Mouse (Mus musculus) midbrain, embryonic 15.5 days (tissue): ENCODE data around the gene Babam1. TPM values are rescaled to one million over a fixed set of nuclear protein-coding genes. Genes with fewer than 3 reads are reported as not detected.

ENCODE experiments used
- ATAC-seq: fragments of 200-750 bp; cut with Nextera tagmentation; replicated peaks from 2 replicates; pipeline ENCODE4 v1.8.0; 2017; ENCODE audit warnings: moderate TSS enrichment
- H3K27ac ChIP-seq: fragments of 300-500 bp; sonication (generic); 2 replicates; pipeline ENCODE4 v1.5.1; 2015; ENCODE audit warnings: mild to moderate bottlenecking, inconsistent platforms
- H3K27me3 ChIP-seq: fragments of 300-500 bp; sonication (generic); replicated peaks from 2 replicates; pipeline ENCODE4 v1.6.1; 2015; ENCODE audit warnings: inconsistent platforms
- H3K36me3 ChIP-seq: fragments of 300-500 bp; sonication (generic); replicated peaks from 2 replicates; pipeline ENCODE4 v1.6.1; 2015; ENCODE audit warnings: inconsistent platforms
- H3K4me1 ChIP-seq: fragments of 300-500 bp; sonication (generic); 2 replicates; pipeline ENCODE4 v1.6.1; 2015; ENCODE audit warnings: inconsistent platforms
- H3K4me2 ChIP-seq: fragments of 300-500 bp; sonication (generic); 2 replicates; pipeline ENCODE4 v1.6.1; 2015; ENCODE audit warnings: inconsistent platforms, mild to moderate bottlenecking, moderate library complexity
- H3K4me3 ChIP-seq: fragments of 300-500 bp; sonication (generic); 2 replicates; pipeline ENCODE4 v1.5.1; 2015; ENCODE audit warnings: mild to moderate bottlenecking, inconsistent platforms
- H3K9ac ChIP-seq: fragments of 300-500 bp; sonication (generic); 2 replicates; pipeline ENCODE4 v1.6.1; 2015; ENCODE audit warnings: mild to moderate bottlenecking, inconsistent platforms
- H3K9me3 ChIP-seq: fragments of 300-500 bp; sonication (generic); 2 replicates; pipeline ENCODE4 v1.6.1; 2016; ENCODE audit warnings: inconsistent platforms
- WGBS: fragments of 180-500 bp; shearing (Covaris S2); methylation state at CpG from one replicate; pipeline ENCODE4 v1.1.7; 2015; ENCODE audit warnings: mixed read lengths; 5-methylcytosine and 5-hydroxymethylcytosine counted together
- polyA plus RNA-seq: library from polyadenylated mRNA; unstranded; fragments of >200 nt; fragmentation: Nextera tagmentation; extraction: Ambion mirVana; gene quantifications from 2 replicates; pipeline ENCODE4 v1.2.1, GENCODE M21; 2015

The Babam1 gene
- polyA plus RNA-seq, 1 experiment from 2014 or later, result 101 TPM

- H3K27me3 ChIP-seq, result no peaks in the 10 kb centered on the region
- no peak overlapping the region for H3K27ac ChIP-seq
- no peaks in the 10 kb centered on the region for H3K36me3 ChIP-seq
- 33% methylated on average over 3 of the region's 3 CpGs for WGBS
- H3K9ac ChIP-seq, result no peak overlapping the region
- peaks cover 33% of the 10 kb centered on the region for H3K4me1 ChIP-seq
- ATAC-seq, result no peak
- no peaks in the 10 kb centered on the region for H3K9me3 ChIP-seq
- H3K4me3 ChIP-seq, result no peak overlapping the region
- no peak overlapping the region for H3K4me2 ChIP-seq
These were observed 12.8 kb upstream of the Babam1 start for GRCm38 (mm10) chr8:71383860-71384259.

DNA sequence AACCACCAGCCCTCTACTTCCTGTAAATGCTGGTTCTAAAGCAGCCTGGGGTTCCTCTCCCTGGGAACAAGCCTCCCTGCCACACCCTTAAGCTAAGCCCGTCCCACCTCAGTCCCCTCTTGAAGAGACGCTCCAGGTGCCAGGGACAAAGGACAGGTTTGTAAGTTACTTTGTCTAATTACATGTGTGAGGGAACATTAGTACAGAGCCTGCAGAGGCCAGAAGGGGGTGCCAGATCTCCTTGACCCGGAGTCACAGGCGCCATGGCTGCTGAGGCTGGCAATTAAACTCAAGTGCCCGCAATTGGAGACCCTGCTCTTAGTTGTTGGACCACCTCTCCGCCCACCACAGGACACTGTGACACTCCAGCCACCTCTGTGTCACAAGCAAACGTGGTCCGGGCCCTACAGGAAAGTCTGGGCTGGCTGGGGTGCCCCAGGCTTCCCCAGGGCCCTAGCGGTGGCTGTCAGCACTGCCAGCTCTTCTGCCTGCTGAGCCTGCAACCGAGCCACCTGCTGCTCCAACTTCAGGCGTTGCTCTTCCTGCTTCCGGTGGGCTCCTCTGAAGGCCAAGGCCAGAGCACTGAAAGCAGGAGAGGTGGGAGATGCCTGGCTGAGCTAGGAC, 11.3 kb upstream of the Babam1 start:
- no peak for ATAC-seq
- Histone ChIP-seq H3K36me3 (no peaks in the 10 kb centered on the region), H3K4me2 (no peak overlapping the region), H3K4me1 (peaks cover 19% of the 10 kb centered on the region), H3K9ac (no peak overlapping the region), H3K4me3 (no peak overlapping the region), H3K27me3 (no peaks in the 10 kb centered on the region), H3K27ac (no peak overlapping the region), H3K9me3 (no peaks in the 10 kb centered on the region)
- WGBS, result 73% methylated on average over 12 of the region's 12 CpGs

DNA sequence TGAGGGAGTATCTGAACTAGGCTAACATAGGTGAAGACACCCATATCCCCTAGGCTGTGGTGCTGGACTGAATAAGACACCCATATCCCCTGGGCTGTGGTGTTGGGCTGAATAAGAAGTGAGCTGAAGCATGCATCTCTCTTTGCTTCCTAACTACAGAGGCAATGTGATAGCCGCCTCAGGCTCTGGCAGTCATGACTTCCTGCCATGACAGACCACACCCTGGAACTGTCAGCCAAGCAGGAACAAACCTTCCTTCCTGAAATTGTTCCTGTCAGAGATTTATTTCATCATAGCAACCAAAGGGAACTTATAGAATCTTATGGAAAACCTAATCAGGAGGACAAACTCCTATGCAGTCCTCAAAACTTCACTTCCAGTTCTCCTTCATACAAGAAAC, 8.4 kb upstream of the Babam1 start:
- WGBS, result 80% methylated on average over 1 of the region's 1 CpGs

GRCm38 (mm10) chr8:71391696-71392095, 5.0 kb upstream of the Babam1 start:
- Histone ChIP-seq H3K4me2 (no peak overlapping the region), H3K36me3 (no peaks in the 10 kb centered on the region), H3K27ac (no peak overlapping the region), H3K27me3 (no peaks in the 10 kb centered on the region), H3K4me3 (no peak overlapping the region), H3K9ac (no peak overlapping the region), H3K4me1 (0 out of 2 replicates have a peak, but pooled peaks cover 4% of the 10 kb centered on the region), H3K9me3 (no peaks in the 10 kb centered on the region)
- ATAC-seq, result no peak
- WGBS, result 95% methylated on average over 2 of the region's 2 CpGs

More for the DNA sequence above, 8.4 kb upstream of the Babam1 start:
- H3K9ac ChIP-seq, result no peak overlapping the region
- H3K36me3 ChIP-seq, result no peaks in the 10 kb centered on the region
- H3K4me2 ChIP-seq, result no peak overlapping the region
- no peak overlapping the region for H3K27ac ChIP-seq
- H3K9me3 ChIP-seq, result no peaks in the 10 kb centered on the region
- no peaks in the 10 kb centered on the region for H3K4me1 ChIP-seq
- no peak for ATAC-seq
- H3K4me3 ChIP-seq, result no peak overlapping the region
- H3K27me3 ChIP-seq, result no peaks in the 10 kb centered on the region

- ATAC-seq, result no peak
- H3K9ac ChIP-seq, result no peak overlapping the region
These were observed 4.3 kb upstream of the Babam1 start for GRCm38 (mm10) chr8:71392391-71392790.

DNA sequence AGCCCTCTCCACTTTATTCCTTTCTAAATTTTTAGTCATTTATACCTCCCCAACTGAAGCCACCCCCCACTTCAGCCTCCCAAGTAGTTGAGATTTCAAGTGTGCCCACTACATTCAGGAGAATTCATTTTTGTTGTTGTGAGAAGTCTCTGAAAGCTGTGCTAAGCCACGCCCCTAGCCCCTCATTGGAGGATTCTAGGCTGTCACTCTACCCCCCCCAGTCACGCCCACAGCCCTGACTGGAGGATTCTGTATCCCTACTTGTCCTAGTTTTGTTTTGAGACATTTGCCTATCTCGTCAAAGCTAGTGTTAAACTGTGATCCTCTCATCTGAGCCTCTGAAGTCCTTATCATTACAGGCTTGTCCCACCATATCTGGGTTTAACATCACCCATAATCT, 3.8 kb upstream of the Babam1 start:
- 14% methylated on average over 3 of the region's 3 CpGs for WGBS
- no peak for ATAC-seq
- Histone ChIP-seq H3K4me2 (no peak overlapping the region), H3K4me1 (peaks cover 13% of the 10 kb centered on the region), H3K27me3 (no peaks in the 10 kb centered on the region), H3K4me3 (no peak overlapping the region), H3K9me3 (no peaks in the 10 kb centered on the region), H3K27ac (no peak overlapping the region), H3K36me3 (no peaks in the 10 kb centered on the region), H3K9ac (no peak overlapping the region)

More at GRCm38 (mm10) chr8:71392391-71392790, 4.3 kb upstream of the Babam1 start:
- WGBS, result 75% methylated on average over 5 of the region's 5 CpGs
- Histone ChIP-seq H3K4me1 (peaks cover 8% of the 10 kb centered on the region), H3K9me3 (no peaks in the 10 kb centered on the region), H3K4me2 (no peak overlapping the region), H3K36me3 (no peaks in the 10 kb centered on the region), H3K4me3 (no peak overlapping the region), H3K27ac (no peak overlapping the region), H3K27me3 (no peaks in the 10 kb centered on the region)

GRCm38 (mm10) chr8:71394481-71394880, 2.2 kb upstream of the Babam1 start:
- Histone ChIP-seq H3K9ac (no peak overlapping the region), H3K9me3 (no peaks in the 10 kb centered on the region), H3K4me1 (peaks cover 13% of the 10 kb centered on the region), H3K4me2 (no peak overlapping the region), H3K4me3 (no peak overlapping the region), H3K27me3 (no peaks in the 10 kb centered on the region), H3K27ac (no peak overlapping the region), H3K36me3 (peaks cover 8% of the 10 kb centered on the region; the same call in 1 of the 2 replicates)
- no peak for ATAC-seq
- WGBS, result 76% methylated on average over 7 of the region's 7 CpGs

GRCm38 (mm10) chr8:71395071-71395470, 1.6 kb upstream of the Babam1 start:
- H3K4me2 ChIP-seq, result no peak overlapping the region

GRCm38 (mm10) chr8:71395629-71396028, 1.0 kb upstream of the Babam1 start, which contains the start of gene Ushbp1:
Gene Ushbp1, minus strand, starts transcription at chr8:71395802.
- Histone ChIP-seq H3K27me3 (no peaks in the 10 kb centered on the region), H3K9ac (no peak within 1 kb of the TSS), H3K36me3 (peaks cover 11% of the 10 kb centered on the region; the same call in 1 of the 2 replicates), H3K9me3 (no peaks in the 10 kb centered on the region), H3K4me2 (peak within 1 kb of the TSS; percentile 89), H3K27ac (peak within 1 kb of the TSS; percentile 73), H3K4me3 (peak within 1 kb of the TSS; percentile 75), H3K4me1 (peaks cover 13% of the 10 kb centered on the region)
- no peak for ATAC-seq
- WGBS, result 85% methylated on average over 9 of the region's 9 CpGs

More at GRCm38 (mm10) chr8:71395071-71395470, 1.6 kb upstream of the Babam1 start:
- no peak for ATAC-seq
- peaks cover 11% of the 10 kb centered on the region; the same call in 1 of the 2 replicates for H3K36me3 ChIP-seq
- H3K9me3 ChIP-seq, result no peaks in the 10 kb centered on the region
- H3K27me3 ChIP-seq, result no peaks in the 10 kb centered on the region
- H3K4me3 ChIP-seq, result no peak overlapping the region
- 88% methylated on average over 10 of the region's 10 CpGs for WGBS
- no peak overlapping the region for H3K9ac ChIP-seq
- H3K4me1 ChIP-seq, result peaks cover 13% of the 10 kb centered on the region
- H3K27ac ChIP-seq, result no peak overlapping the region

DNA sequence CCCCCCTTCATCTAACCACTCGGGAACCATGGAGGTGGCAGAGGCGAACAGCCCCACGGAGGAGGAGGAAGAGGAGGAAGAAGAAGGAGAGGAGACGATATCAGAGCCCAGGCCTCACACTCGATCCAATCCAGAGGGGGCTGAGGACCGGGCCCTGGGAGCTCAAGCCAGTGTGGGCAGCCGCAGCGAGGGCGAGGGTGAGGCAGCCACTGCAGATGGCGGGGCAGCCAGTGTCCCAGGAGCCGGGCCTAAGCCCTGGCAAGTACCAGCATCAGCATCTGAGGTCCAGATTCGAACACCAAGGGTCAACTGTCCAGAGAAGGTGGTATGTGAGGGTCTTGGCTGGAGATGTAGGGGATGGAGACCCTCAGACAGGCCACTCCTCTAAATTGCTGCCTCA, 1.0 kb downstream of the Babam1 start:
- H3K4me2 ChIP-seq, result peak overlapping the region; percentile 89
- 87% methylated on average over 12 of the region's 12 CpGs for WGBS
- H3K4me3 ChIP-seq, result peak overlapping the region; percentile 75
- H3K36me3 ChIP-seq, result peaks cover 11% of the 10 kb centered on the region; the same call in 1 of the 2 replicates
- no peaks in the 10 kb centered on the region for H3K9me3 ChIP-seq
- no peak overlapping the region for H3K27ac ChIP-seq
- H3K27me3 ChIP-seq, result no peaks in the 10 kb centered on the region
- peaks cover 13% of the 10 kb centered on the region for H3K4me1 ChIP-seq
- H3K9ac ChIP-seq, result no peak overlapping the region
- no peak for ATAC-seq

GRCm38 (mm10) chr8:71400826-71401225, 4.2 kb downstream of the Babam1 start:
- ATAC-seq, result no peak
- no peak overlapping the region for H3K4me2 ChIP-seq
- H3K27ac ChIP-seq, result no peak overlapping the region
- no peaks in the 10 kb centered on the region for H3K27me3 ChIP-seq
- H3K36me3 ChIP-seq, result peaks cover 11% of the 10 kb centered on the region; the same call in 1 of the 2 replicates
- 94% methylated on average over 2 of the region's 2 CpGs for WGBS
- H3K4me3 ChIP-seq, result no peak overlapping the region
- H3K9me3 ChIP-seq, result no peaks in the 10 kb centered on the region
- peaks cover 19% of the 10 kb centered on the region for H3K4me1 ChIP-seq
- no peak overlapping the region for H3K9ac ChIP-seq

- ATAC-seq, result no peak
- Histone ChIP-seq H3K9me3 (no peaks in the 10 kb centered on the region), H3K36me3 (peaks cover 11% of the 10 kb centered on the region; the same call in 1 of the 2 replicates), H3K27ac (no peak overlapping the region), H3K4me1 (peaks cover 21% of the 10 kb centered on the region), H3K4me3 (no peak overlapping the region), H3K9ac (no peak overlapping the region), H3K27me3 (no peaks in the 10 kb centered on the region), H3K4me2 (no peak overlapping the region)
These were observed 4.8 kb downstream of the Babam1 start for GRCm38 (mm10) chr8:71401454-71401853.

- Histone ChIP-seq H3K9ac (no peak overlapping the region), H3K36me3 (peaks cover 11% of the 10 kb centered on the region; the same call in 1 of the 2 replicates), H3K9me3 (no peaks in the 10 kb centered on the region), H3K4me2 (no peak overlapping the region), H3K4me1 (peaks cover 22% of the 10 kb centered on the region), H3K27me3 (no peaks in the 10 kb centered on the region), H3K27ac (no peak overlapping the region), H3K4me3 (no peak overlapping the region)
- WGBS, result 83% methylated on average over 9 of the region's 9 CpGs
- no peak for ATAC-seq
These were observed 5.8 kb downstream of the Babam1 start for GRCm38 (mm10) chr8:71402446-71402964.
